Mouse (Mus musculus): ENCODE measurements around the gene Sytl3.

Sytl3 gene

GRCm38 (mm10) chr17:6739266-6739665, 80.4 kb downstream of the Sytl3 start:
- DNase-seq: peak; percentile 18 to 24

- DNase-seq: peak in 1 of 2 experiments; percentile 10
These were observed 80.9 kb downstream of the Sytl3 start for GRCm38 (mm10) chr17:6739756-6740155.

GRCm38 (mm10) chr17:6740331-6741170, 81.7 kb downstream of the Sytl3 start:
- DNase-seq: peak; percentile 8 to 12

GRCm38 (mm10) chr17:6741271-6741670, 82.4 kb downstream of the Sytl3 start:
- peak in 1 of 2 experiments; percentile 10 for DNase-seq

DNA sequence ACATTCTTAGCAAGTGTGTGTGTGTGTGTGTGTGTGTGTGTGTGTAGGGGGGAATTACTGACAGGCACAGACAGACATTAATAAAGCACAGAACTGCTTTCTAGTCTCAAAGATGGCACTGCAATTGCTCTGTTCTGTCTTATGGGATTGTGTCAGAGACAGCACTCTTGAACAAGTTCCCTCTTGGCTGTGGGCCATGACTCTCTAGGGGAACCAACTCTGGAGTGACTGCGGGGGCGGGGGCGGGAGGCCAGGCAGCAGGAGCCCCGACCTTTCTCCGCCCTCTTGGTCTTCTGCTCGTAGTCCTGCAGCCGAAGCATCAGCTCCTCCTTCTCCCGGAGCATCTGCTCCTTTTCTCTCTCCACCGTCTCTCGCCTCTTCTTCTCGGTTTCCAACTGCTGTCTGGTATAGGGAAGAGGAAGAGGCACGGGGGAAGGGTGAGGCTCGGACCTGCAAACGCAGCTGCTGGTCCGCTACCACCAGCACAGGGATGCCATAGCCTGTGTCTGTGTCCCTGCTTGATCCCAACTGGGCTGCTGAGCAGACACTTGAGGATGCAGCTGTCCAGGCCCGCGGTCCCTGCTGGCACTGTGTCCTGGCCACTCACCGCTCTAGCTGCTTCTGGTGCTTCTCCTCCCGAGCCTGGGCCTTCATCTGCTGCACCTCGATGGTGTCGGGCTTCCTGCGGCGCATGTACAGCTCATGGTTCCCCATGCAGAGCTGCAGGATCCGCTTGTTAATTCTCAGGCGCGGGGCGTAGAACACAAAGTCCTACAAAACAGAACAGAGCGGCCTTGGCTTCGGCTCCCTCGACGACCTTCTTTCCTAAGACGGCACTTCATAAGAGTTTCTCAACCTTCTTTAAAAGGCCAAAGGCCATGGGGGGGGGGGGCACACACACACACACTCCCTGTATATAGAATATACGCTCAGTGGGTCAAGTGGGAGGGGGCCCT, 83.5 kb downstream of the Sytl3 start:
- DNase-seq: peak; percentile 5 to 7

GRCm38 (mm10) chr17:6743039-6743575, 84.2 kb downstream of the Sytl3 start:
- no peak for DNase-seq

DNA sequence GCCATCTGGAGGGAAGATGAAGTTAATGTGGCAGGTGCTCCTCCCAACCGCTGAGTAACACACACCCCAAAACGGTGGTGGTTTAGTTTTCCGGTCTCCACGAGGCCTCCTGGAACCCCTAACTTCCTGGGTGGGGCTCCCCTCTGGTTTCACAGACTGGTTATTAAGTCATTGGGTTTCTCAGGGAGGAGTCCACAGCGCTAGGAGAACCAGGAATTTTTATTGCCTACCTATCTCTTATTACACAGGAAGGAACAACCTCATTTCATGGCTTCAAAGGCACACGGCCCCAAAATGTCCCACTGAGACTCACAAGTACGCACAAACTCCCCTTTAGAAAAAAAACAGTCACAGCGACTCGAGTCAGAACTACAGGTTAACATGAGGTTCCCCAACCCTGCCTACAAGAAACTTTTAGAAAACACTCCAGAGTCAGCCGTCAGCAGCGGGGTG, 84.9 kb downstream of the Sytl3 start:
- no peak for DNase-seq

DNA sequence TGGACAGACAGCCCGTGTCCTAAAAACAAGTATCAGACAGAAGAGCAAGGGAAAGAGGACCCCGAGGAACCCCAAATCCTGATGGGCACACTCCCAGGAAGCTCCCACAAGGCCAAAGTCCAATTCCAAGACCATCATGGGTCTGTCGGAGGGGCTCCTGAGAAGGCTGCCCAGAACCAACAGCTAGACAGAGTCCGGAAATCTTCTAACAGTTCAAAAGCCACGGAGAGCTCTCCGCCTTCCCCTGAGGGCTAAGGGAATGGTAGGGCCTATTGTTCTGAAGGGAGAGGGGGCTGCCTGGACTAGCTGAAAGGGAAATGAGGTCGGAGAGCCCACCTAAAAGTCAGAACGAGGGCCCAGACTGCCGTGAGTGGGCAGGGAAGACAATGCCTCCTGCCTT, 85.5 kb downstream of the Sytl3 start:
- DNase-seq: no peak

DNA sequence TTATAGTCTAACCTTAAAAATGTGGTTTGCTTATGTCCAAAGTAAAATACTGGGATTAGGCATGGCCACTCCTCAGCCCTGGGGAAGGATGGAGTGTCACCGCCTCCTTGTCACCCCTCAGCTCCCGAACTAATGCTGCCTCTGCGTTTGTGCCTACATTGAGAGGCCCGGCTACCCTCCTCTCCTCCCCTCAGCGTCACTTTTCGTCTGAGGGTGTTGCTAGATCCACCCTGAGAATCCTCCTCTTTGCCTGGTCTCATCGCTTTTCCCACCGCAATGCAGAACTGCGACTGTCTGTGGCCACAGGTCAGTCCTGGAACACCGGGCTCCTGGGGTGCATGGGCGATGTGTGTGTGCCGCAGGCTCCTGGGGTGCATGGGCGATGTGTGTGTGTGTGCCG, 86.0 kb downstream of the Sytl3 start:
- DNase-seq: no peak

- DNase-seq: no peak
These were observed 86.6 kb downstream of the Sytl3 start for GRCm38 (mm10) chr17:6745503-6745902.

DNA sequence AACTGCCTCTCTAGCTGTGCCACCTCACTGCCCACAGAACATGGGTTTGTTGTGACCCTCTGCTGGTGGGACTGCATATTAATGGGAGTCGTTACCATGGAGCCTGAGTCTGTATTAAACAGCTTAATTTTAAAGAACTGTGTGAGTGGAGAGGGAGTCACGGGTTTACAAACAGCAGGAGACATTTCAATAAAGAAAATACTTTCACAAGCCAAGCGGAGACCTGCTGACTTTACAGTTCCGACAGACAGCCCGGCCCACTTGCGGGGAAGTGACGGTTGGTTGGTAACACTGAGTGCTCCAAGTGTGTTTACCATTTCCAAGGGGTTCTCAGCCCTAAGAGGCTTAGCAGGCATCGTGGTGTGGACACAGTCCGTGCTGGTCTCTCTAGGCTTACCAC, 87.1 kb downstream of the Sytl3 start:
- DNase-seq: no peak

DNA sequence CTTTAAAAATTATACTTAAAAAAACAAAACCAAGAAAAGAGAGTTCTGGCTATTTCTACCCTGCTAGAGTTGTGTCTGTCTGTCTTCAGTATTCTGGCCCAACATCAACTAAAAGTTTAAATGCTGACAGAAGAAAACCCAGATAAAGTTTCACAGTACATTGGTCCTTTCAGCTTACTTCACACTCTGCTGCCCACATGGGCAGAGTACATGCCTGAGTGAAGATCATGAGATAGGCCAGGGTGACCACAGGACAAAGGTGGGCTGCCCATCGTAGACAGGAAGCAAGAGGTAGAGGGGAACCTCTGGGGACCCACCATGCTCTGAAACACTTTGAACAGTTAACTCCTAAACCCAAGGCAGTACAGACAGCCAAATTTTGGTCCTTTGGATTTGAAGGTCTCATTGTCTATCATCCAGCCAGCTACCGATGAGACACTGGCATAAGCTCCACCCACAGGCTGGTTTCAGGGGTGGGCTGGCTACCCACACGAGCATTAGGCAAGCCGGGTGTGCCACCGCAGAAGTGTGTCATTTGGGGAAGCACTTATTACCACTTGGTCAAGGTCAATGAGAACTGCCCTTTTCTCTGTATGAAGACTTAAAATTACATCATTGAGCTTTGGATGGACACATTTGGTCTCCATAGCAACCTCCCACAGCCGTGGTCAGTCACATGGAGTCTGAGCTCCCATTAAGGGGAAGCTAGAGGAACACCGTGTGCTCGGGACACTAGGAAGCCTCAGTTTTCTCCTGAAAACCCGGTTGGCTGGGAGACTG, 87.7 kb downstream of the Sytl3 start:
- peak in 1 of 2 experiments; percentile 51 for DNase-seq

DNA sequence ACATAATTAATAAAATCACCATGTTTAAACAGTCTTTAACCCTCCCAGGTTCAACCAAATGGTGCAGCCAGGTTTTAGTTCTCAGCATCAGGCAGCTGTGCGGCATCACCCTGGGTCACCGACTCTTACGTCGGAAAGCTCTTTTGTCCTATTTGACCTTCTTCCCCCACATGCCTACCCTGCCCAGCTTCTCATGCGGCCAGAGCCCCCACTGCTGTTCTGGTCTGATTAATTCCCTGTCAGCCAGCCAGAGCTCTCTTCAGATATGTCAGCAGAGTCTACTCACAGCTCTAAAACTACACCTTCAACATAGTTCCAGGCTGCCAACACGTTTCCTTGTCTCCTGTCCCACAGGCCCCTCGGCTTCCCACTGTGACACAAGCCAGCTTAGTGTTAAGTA, 88.6 kb downstream of the Sytl3 start:
- no peak for DNase-seq

GRCm38 (mm10) chr17:6748779-6749464, 90.0 kb downstream of the Sytl3 start:
- DNase-seq: no peak

DNA sequence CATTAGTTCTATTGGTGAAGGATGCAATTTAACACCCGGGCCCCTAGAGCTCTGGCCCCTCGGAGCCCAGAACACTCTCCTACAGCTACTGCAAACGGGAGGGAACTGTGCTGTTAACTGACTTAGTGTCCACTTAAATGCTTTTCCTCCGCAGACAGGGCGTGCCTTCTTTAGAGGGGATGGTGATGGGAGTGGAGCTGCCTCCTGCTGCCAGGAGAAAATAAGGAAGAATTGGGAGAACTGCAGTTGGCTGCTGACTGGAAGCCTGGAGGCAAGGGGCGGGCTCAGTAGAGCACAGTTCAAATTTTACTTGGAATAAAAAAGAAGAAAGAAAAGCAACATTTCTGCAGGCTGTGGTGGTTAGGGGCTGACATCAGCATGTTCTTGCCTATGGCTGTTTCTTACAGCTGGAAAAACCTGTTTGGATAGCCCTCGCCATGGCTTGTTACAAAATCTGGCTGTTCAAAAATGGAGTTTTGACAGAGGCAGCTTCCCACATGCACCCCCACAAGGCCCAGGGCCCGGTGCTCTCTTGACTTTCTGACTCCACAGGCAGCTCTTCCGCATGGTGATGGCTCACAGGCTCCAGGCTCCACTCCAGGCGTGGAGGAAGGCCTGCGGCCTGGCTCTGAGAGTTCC, 92.4 kb downstream of the Sytl3 start:
- DNase-seq: no peak

DNA sequence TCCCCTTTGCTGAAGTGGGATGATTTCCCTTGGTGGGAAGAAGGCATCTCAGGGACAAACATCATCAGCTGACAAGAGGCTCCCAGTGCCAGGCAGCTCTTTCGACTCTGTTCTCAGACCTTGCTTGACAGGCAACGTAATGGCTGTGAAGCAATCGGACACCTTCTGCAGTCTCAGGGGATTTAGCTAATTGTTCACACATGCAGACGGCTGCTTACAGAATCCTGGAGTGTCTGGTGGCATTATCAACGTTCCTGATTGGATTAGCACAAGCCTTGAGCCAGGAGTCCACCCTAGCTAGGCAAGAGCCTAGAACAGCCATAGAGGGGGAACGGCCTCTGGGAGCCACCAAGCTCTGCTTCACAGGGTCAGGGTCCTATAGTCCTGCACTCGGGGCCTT, 93.5 kb downstream of the Sytl3 start:
- no peak for DNase-seq

GRCm38 (mm10) chr17:6755176-6755575, 96.3 kb downstream of the Sytl3 start:
- no peak for DNase-seq

DNA sequence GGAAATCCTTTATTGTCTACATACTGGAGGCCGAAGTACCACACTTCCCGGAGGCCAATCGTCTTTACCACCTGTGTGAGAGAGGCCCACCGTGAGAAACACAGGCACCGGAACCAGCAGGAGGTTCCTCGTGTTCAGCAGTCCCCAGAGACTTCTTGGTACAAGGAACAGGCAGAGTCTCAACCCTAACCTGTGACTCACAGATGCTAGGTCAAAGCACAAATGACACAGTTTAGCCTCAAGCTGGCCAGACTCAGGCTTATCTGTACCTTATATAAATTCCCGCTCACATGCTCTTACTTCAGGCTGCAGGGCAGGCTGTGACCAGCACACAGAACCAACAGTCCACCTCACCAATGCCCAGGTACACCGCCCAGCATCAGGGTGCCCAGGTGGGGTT, 97.0 kb downstream of the Sytl3 start:
- DNase-seq: no peak

- no peak for DNase-seq
These were observed 99.0 kb downstream of the Sytl3 start for GRCm38 (mm10) chr17:6757902-6758301.

GRCm38 (mm10) chr17:6758845-6759244, 100.0 kb downstream of the Sytl3 start:
- no peak for DNase-seq

GRCm38 (mm10) chr17:6759717-6760292, 100.9 kb downstream of the Sytl3 start:
- DNase-seq: no peak
